Mouse (Mus musculus) megakaryocyte, embryonic 14.5 days (primary cell): Measurements from ENCODE around the gene Rorc. TPM values are rescaled to one million over a fixed set of nuclear protein-coding genes. Genes with fewer than 3 reads are reported as not detected.

ENCODE experiments used
- H3K27me3 ChIP-seq: replicated peaks from 2 replicates; pipeline ENCODE3; 2012; ENCODE audit warnings: inconsistent platforms
- H3K36me3 ChIP-seq: replicated peaks from 2 replicates; pipeline ENCODE3; 2012; ENCODE audit warnings: low read length, inconsistent platforms, mixed read lengths
- H3K4me1 ChIP-seq: 2 replicates; pipeline ENCODE4 v1.6.1; 2012; ENCODE audit warnings: inconsistent platforms
- H3K4me3 ChIP-seq: replicated peaks from 2 replicates; pipeline ENCODE3; 2012; ENCODE audit warnings: moderate library complexity, mild to moderate bottlenecking, inconsistent platforms
- H3K9me3 ChIP-seq: 2 replicates; pipeline ENCODE4 v1.6.1; 2012; ENCODE audit warnings: inconsistent platforms
- FLI1 ChIP-seq: IDR thresholded peaks from 2 replicates; pipeline ENCODE4 v1.6.1; 2012; ENCODE audit warnings: low read length, inconsistent platforms, mixed read lengths
- GATA1 ChIP-seq: IDR thresholded peaks from 3 replicates; pipeline ENCODE4 v1.6.1; 2012; ENCODE audit warnings: mixed read lengths, low read length, inconsistent platforms, borderline replicate concordance
- polyA plus RNA-seq: library from polyadenylated mRNA; stranded (reverse); fragments of >175 nt; gene quantifications from 2 replicates; pipeline ENCODE4 v1.2.3, GENCODE M21; 2012; ENCODE audit warnings: low replicate concordance; ENCODE audit not compliant: insufficient read depth

Rorc gene
- polyA plus RNA-seq, 1 experiment: not detected

DNA sequence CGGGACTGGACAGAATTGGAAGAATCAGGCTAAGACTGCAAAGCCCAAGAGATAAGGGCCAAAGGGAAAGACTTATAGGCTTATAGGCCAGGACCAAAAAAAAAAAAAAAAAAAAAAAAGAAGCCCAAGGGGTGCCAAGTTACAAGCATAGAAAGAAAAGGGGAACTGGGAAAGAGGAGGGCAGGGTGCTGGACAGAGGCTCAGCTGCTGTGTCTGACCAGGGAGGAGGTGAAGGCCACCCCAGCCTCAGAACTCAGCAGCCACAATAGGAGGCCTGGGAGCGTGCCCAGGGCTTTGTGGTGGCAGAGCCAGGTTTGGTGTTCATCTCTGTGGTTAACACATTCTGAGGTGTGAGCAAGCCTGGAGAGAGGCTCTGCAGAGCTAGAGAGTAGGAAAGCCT lies 2.6 kb downstream of the Rorc start:
- H3K4me1 ChIP-seq: peaks cover 21% of the 10 kb centered on the region
- no peak overlapping the region for H3K4me3 ChIP-seq
- peaks cover 78% of the 10 kb centered on the region for H3K27me3 ChIP-seq
- H3K9me3 ChIP-seq: no peaks in the 10 kb centered on the region
- H3K36me3 ChIP-seq: no peaks in the 10 kb centered on the region
- TF ChIP-seq FLI1: no peak
- no peak for TF ChIP-seq GATA1

- Histone ChIP-seq H3K4me3 (no peak overlapping the region), H3K36me3 (no peaks in the 10 kb centered on the region), H3K4me1 (peaks cover 21% of the 10 kb centered on the region), H3K9me3 (no peaks in the 10 kb centered on the region), H3K27me3 (peaks cover 79% of the 10 kb centered on the region)
- TF ChIP-seq GATA1: no peak
Observed at GRCm38 (mm10) chr3:94375861-94376260, 3.3 kb downstream of the Rorc start.

DNA sequence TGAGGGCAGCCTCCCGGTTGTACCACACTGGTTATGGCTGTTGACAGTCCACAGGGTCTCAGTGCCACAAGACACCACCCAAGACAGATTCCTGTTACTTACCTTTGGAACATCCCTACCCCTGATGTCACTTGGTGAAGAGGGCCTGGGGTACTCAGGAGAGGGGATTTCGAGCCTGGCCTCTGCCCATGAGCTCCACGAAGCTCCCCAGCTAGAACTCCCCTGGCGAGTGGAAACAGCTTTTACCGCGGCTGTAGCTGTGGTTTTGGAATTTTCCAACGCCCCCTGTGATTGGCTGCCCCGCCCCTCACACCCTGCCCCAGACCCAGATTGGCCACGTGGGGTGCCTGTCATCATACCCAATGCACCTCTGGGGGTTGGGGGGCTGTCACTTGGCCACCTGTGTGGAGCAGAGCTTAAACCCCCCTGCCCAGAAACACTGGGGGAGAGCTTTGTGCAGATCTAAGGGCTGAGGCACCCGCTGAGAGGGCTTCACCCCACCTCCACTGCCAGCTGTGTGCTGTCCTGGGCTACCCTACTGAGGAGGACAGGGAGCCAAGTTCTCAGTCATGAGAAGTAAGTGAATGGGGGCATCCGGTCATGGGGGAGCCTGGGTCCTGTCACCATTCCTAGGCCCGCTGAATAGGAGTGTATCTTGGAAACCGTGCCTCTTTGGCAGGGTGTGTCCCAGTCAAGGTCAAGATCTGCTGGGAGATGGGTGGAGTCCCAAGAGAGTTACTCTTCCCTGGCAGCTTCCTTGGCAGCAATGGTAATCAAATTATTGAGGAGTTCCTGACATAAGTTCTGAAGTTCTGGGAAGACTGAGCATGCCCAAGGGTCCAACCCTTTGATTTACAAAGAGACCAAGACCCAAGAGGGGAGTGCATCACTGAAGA lies 4.7 kb downstream of the Rorc start:
- H3K4me1 ChIP-seq: peaks cover 21% of the 10 kb centered on the region
- H3K36me3 ChIP-seq: no peaks in the 10 kb centered on the region
- H3K4me3 ChIP-seq: no peak overlapping the region
- H3K9me3 ChIP-seq: no peaks in the 10 kb centered on the region
- peaks cover 75% of the 10 kb centered on the region for H3K27me3 ChIP-seq
- no peak for TF ChIP-seq GATA1

DNA sequence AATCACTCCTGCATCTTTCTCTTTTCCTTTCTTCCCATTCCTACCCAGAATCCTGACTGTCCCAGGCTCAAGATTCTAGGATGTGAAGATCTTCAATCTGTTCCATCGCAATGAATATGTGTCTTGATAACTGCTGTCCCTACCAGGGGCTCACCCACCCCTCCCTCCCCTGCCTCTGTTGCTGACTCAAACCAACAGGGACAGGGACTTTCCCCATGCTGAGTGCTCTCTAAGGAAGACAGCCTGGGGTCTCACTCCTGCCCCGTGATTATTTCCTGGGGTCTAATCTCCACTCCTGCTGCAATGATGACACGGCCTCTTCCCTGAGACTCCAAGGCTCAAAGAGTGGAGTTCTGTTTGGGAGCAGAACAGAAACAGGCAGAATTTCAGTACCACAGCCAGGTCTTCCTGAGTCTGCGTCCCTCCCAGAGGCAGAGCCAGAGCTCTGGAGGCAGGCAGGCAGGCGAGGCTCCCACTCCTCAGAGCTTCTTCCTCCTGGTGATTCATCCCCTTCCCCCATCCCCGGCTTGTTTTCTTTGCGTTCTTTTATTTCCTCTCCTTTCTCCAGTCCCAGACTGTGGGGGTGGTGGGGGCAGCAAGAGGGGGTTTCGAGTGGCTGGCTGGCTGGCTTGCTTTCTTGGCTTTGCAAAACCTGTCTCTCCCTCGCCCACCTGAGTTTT lies 7.4 kb downstream of the Rorc start:
- TF ChIP-seq GATA1 (no peak), FLI1 (no peak)
- peaks cover 65% of the 10 kb centered on the region for H3K27me3 ChIP-seq
- H3K9me3 ChIP-seq: no peaks in the 10 kb centered on the region
- peaks cover 11% of the 10 kb centered on the region; the same call in 1 of the 2 replicates for H3K4me1 ChIP-seq
- H3K4me3 ChIP-seq: no peak overlapping the region
- no peaks in the 10 kb centered on the region for H3K36me3 ChIP-seq

DNA sequence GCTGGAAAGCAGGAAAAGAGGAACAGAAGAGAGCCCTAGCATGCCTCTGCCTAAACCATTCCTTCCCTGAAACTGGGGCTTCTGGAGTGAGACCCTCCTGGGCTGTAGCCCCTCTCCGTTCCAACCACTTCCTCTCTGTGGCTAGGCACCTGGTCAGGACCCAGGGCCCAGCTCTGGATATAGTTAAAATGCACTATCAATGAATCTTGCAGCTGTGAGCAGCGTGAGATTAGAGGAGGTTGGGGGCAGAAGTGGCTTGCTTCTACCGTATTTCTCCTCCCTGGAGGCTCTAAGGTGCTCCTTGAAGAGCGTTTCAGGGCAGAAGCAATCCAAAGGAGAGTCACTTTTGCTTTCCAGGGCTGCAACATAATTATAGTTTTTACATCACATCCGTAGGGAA lies 9.7 kb downstream of the Rorc start:
- H3K4me1 ChIP-seq: peaks cover 6% of the 10 kb centered on the region; the same call in 1 of the 2 replicates
- TF ChIP-seq GATA1 (no peak), FLI1 (no peak)
- no peaks in the 10 kb centered on the region for H3K9me3 ChIP-seq
- H3K4me3 ChIP-seq: no peak overlapping the region
- H3K27me3 ChIP-seq: peaks cover 52% of the 10 kb centered on the region
- H3K36me3 ChIP-seq: no peaks in the 10 kb centered on the region

- H3K27me3 ChIP-seq: peaks cover 50% of the 10 kb centered on the region
- no peaks in the 10 kb centered on the region for H3K9me3 ChIP-seq
- TF ChIP-seq FLI1 (no peak), GATA1 (no peak)
- peaks cover 12% of the 10 kb centered on the region; the same call in 1 of the 2 replicates for H3K4me1 ChIP-seq
- H3K4me3 ChIP-seq: no peak overlapping the region
- H3K36me3 ChIP-seq: no peaks in the 10 kb centered on the region
Observed at GRCm38 (mm10) chr3:94383476-94383875, 10.9 kb downstream of the Rorc start.

DNA sequence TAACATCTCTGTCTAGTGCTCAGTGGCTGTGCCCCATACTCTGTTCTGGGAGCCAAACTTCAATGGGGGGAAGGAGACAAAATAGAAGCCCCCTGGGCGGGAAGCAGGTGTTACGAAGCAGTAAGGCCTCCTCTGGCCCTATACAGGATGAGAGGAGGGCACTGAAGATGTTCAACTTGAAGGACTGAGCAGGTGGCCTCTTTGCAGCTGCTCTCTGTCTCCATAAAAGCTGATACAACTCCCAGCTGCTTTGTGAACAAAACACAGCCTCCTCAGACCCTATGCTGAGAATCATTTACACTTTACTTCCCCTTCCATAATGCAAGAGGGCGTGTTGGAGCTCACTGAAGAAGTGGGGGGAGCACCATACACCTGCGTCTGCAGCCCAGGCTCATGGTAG lies 14.1 kb downstream of the Rorc start:
- Histone ChIP-seq H3K27me3 (peaks cover 47% of the 10 kb centered on the region), H3K36me3 (no peaks in the 10 kb centered on the region), H3K4me1 (peaks cover 12% of the 10 kb centered on the region; the same call in 1 of the 2 replicates), H3K4me3 (no peak overlapping the region), H3K9me3 (no peaks in the 10 kb centered on the region)
- no peak for TF ChIP-seq FLI1
- no peak for TF ChIP-seq GATA1

GRCm38 (mm10) chr3:94387391-94387790 lies 14.8 kb downstream of the Rorc start:
- TF ChIP-seq GATA1: no peak
- Histone ChIP-seq H3K9me3 (no peaks in the 10 kb centered on the region), H3K4me1 (peaks cover 12% of the 10 kb centered on the region; the same call in 1 of the 2 replicates), H3K27me3 (peaks cover 46% of the 10 kb centered on the region), H3K36me3 (no peaks in the 10 kb centered on the region), H3K4me3 (no peak overlapping the region)

DNA sequence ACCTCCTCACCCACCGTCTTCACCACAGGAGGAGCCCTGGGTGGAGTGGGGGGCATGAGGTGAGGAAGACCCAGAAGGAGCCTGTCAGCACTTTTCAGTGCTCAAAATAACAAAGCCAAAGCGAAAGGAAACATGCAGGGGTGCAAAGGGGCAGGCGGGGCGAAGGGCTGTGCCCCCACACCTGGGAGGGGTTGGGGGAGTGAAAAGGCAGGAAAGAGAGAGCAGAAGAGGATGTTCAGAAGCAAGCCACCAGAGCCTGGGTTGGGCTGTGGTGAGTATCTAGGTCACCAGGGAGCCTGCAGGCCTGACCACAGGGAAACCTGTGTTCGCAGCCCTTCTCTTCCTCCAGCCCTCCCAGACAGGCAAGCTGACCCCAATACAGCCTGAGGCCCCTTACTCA lies 15.5 kb downstream of the Rorc start:
- H3K4me1 ChIP-seq: peaks cover 12% of the 10 kb centered on the region; the same call in 1 of the 2 replicates
- H3K36me3 ChIP-seq: no peaks in the 10 kb centered on the region
- TF ChIP-seq GATA1: no peak
- TF ChIP-seq FLI1: no peak
- H3K9me3 ChIP-seq: no peaks in the 10 kb centered on the region
- no peak overlapping the region for H3K4me3 ChIP-seq
- peaks cover 44% of the 10 kb centered on the region for H3K27me3 ChIP-seq

GRCm38 (mm10) chr3:94389420-94389819 lies 16.8 kb downstream of the Rorc start:
- TF ChIP-seq FLI1: no peak
- no peak for TF ChIP-seq GATA1
- H3K4me3 ChIP-seq: no peak overlapping the region
- H3K9me3 ChIP-seq: no peaks in the 10 kb centered on the region
- H3K27me3 ChIP-seq: peaks cover 37% of the 10 kb centered on the region
- peaks cover 9% of the 10 kb centered on the region; the same call in 1 of the 2 replicates for H3K4me1 ChIP-seq
- H3K36me3 ChIP-seq: no peaks in the 10 kb centered on the region
